Mouse (Mus musculus) retina, postnatal 1 day (tissue): ENCODE data around the gene Nr6a1.
A peak's percentile ranks its signal among the peaks of the same experiment; 100 is the strongest.

Experiments
- DNase-seq: peaks from one replicate; pipeline ENCODE4 v3.0.0-alpha.2; 2012

Gene Nr6a1

DNA sequence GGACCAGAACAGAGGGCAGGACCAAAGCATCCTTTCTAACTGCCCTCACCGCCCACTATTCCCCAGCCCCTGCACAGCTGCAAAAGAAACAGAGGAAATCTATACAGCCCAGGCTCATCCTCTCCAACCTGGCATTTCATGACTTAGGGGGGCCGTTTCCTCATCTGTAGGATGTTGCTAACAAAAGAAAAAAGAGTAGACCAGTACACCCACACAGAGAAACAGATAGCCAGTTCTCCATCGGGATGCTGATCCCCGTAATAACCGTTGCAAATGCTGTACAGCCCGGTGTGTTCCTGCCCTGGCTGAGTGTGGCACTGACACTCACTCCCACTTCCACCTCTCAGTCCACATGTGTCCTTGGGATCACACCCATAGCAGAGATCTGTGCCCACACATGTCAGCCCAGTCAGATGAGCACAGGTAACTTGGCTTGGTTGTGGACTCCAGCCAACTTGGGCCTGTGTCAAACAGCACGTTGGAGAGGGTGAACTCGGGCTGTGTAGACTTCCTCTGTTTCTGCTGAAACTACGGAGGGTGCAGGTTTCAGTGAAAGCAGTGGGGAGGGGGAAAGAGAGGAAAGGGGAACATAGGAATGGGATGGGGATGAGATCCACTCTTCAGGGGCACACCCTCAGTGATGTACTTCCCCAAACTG, 9.4 kb upstream of the Nr6a1 start:
- no peak for DNase-seq

DNA sequence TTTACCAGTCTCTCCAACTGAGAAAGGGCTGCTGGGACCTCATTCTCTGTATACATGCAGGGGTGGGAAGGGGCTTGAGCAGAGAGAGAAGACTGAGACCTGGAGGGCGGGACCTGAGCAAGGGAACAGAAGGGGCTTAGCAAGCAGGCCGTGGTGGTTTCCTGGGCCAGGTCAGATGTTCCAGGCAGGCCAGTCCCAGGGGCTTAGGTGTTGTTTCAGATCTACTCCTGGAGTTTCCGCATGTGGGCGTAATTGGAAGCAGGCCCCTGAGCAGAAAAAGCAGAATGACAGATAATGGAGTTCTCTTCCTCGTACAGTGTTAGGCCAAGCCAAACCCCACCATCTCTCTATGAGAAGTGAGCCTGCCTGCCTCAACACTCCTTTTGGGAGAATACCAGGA, 7.4 kb upstream of the Nr6a1 start:
- no peak for DNase-seq

DNA sequence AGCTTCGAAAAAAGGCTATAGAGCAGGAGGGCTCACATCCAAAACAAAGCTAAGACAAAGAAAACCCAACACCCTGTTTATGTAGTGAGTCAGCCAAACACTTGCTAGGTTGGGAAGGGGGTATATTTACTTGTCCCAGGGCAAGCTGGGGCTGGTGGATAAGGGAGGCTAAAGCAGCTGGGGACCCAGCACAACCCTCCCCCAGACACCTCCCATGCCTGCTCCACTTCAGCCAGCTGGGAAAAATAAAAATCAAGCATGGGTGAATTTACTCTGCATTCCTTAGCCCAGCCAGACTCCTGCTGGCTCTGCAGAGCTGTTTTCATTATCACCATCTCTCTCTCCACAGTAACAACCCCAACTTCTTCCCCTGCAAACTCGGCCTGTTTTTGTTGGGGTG, 6.4 kb upstream of the Nr6a1 start:
- no peak for DNase-seq

DNA sequence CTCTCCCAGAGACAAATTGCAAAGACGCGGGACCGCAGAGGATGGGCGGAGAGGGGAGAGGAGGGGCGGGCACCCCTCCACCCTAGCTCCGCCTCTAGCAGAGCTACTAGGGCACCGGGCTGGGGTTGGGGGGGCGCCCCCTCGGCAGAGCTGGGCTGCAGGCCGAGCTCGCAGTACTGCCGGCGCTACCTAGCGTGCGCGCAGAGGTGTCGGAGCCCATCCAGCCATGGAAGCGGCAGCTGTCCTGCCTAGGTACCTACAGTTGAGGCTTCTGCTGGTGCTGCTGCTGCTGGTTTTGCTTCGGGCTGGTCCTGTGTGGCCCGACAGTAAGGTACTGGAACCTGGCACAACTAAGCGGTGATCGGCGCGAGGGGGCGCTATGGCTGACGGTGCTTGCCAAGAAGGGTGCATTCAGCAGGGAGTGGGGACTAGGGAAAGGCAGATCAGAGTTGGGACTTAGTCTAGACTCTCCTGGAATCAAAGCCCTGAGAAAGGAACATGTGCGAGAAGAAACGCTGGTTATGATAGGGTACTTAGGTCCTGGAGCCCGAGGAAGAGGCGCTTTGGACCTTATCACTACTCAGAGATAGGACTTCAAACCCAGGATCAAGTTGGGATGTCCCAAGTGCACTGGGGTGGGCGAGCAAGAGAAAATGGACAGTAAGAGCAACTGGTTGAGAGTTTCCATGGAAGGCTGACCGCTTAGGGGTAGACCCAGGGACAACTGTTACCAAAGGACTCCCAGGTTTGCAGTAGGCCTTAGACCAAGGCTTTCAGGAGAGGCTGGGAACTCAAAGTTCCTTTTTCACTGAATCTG, 4.6 kb upstream of the Nr6a1 start, which contains the start of gene Olfml2a:
Gene Olfml2a, plus strand, starts transcription at position 128 of the 817 bp plus-strand sequence.
- DNase-seq: peak; percentile 80

DNA sequence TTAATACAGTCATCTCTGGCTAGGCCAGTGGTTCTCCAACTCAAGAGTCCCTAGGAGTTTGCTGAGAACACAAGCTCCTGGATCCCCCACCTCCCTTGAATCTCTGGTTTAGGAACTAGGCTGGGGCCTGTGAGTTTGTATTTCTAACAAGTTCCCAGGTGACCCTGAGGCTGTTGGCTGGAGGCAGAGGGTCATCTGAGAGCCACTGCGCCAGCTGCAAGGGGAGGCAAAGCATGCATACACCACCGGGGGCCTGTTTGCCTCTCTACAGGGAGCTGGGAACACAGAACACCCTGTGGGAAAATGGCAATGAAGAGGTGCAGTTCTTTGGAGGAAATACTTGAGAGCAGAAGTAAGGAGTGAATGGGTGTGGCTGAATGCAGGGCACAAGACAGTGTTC, 2.8 kb upstream of the Nr6a1 start:
- DNase-seq: no peak

DNA sequence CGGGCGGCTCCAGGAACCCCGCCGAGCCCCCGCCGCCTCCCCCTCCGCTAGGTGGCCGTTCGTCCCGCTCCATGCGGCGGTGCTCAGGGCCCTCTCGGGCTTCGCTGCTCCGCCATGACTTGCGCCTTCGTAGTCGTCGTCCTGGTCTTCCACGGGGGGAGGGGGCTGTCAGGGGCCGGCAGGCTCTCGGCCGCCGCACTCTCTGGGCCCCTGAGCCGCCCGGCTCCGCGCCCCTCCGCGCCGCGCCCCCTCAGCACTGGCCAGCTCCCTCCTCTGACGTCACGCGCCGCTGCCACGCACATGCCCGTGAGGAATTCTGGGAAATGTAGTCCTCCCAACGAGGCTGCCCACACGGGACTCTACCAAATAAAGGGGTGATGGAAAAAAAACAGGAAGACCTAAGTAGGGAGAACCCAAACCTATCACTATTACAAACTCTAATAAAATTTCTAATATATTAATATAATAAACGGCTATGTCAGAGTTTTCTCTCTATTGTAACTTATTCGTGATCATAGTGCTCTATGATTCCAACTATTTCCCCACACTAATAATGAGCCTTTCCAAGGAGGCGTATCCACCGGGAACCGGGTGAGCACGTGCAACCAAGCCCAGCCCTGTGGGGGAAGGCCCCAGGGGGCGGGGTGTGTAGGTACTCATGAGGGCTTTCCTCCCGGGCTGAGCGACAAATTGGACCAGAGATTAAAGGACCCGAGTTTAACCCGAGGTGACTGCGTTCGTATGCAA, 1.2 kb downstream of the Nr6a1 start:
- DNase-seq: peak; percentile 98

DNA sequence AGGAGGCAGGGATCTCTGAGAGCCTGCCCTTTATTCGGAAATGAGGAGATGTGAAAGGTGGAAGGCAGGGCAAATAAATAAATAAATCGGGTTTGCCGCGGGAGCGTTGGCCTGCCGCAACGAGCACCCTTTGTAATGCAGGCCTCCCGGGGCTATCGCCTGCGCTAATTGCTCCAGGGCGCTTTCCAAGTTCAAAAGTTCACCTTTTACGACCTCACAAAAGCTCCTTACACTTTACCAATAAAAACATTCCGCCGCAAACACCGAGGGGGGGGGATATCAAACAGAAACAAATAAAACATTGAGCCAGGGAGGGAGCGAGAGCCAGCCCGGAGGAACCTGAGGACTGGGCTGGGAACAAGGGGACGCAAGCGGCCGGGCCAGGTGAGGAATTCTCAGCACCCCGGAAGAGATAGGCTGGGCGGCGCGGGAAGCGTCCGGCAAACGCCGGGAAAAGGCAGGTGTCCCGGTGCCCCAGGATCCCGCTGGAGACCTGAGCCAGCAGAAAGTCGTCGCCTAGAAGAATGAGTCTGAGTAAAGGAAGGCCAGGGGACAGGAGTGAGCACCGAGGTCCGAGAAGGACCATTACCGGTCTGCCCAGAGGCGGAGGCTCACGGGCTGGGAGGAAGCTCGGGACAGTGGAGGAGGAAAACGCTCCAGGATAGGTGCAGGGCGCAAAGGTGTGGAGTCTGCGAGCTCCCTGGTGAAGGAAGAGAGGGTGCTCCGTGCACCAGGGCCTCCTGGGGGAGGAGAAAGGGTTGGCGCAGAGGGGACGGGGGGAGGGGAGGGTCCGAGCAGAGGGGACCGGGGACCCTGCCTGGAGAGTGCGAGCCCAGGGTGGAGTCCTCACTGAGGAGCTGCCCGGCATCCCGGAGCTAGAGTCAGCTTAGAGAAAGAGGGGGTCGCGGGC, 2.1 kb downstream of the Nr6a1 start:
- no peak for DNase-seq

DNA sequence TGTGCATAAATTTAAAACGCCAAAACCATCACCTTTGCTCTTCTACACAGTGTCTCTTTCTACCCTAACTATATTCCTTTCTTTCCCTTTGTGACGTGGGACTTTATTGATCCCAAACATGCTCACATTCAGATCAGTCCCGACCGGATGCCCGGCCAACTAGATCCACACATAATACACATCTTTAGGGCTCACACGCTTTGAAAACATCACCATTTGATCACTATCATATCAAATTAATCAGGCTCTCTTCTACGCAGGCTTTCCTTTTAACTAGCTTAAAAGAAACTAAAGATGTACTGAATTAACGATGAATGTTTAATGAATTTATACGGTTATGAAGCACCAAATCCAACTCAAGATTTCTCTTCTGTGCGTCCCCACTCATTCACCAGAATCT, 2.9 kb downstream of the Nr6a1 start:
- peak; percentile 44 for DNase-seq

DNA sequence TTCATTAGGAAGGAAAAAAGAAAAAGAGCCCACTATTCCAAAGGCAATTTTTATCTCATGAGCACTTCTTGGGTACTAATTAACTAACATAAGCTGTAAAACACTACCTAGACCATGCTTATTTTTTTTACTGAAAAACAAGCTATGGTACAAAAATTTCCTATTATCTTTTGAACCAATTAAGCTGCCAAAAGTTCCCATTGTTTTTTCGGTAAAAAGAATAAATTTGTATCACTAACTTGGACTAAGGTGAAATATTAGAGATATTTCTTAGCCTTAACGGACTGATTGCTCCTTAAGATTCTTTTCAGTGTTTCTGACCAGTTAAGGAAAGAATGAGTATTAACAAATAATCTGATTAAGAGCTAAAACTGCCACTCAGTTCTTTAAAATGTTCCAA, 3.6 kb downstream of the Nr6a1 start:
- no peak for DNase-seq

DNA sequence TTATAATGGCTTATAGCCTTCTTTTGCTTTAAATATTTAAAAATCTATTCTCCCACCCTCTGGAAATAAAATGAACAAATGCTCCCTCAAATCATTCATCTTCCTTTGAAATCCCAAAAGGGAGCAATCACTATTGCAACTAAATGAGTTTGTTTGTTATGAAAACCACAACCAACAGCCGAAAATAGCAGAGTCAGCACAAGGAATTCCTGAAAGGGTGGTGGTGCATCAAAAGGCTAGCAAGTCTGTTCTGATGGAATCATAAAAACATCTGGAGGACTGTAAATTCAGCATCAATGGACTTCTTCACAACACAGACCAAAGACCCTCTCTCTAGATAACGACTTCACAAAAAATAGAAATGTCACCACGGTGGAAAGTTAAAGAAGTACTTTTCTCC, 4.0 kb downstream of the Nr6a1 start:
- peak; percentile 36 for DNase-seq

DNA sequence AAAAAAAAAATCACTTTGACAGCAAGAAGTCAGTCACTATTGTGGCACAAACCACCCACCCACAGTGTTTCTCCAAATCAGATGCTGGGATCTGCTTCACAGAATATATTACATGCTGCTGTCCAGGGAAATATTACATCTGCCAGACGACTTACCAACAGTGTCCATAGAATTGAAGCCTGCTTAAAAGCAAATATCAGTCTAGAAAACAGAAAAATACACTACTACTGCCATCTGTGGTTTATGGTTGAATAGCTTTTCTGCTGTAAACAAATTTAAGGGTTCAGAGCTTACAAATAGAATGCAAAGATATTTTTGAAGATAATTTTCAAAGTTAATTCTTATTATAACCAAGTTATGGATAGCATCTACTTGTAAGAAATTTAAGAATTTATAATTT, 6.1 kb downstream of the Nr6a1 start:
- DNase-seq: no peak

DNA sequence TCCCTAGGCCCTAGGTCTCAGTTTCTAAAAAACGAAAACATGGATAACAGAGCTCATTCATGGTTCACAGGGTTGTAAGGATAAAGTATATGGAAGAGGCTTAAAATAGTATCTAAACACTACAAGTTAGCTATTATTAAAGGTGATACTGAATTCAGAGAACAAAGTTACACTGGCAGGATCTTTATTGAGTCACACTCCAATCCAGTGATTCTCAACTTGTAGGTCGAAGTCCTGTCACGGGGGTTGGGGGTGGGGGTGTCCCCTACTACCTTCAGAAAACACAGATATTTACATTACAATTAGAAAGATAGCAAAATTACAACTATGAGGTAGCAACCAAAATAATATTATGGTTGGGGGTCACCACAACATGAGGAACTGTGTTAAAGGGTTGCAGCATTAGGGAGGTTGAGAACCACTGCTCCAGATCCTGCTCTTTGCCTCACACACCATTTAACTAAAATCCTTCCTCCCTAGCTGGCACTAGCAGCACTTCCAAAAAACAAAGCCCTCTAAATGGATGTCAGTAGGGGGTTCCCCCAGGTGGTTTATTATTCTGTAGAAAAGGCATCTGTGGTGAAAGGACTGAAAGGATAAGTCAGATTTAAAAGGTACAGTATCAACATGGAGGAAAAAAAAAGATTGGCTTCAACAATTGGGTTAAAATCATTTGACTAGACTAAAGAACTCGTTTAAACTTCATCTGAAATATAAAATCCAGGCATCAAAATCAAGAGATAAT, 10.4 kb downstream of the Nr6a1 start:
- DNase-seq: no peak

DNA sequence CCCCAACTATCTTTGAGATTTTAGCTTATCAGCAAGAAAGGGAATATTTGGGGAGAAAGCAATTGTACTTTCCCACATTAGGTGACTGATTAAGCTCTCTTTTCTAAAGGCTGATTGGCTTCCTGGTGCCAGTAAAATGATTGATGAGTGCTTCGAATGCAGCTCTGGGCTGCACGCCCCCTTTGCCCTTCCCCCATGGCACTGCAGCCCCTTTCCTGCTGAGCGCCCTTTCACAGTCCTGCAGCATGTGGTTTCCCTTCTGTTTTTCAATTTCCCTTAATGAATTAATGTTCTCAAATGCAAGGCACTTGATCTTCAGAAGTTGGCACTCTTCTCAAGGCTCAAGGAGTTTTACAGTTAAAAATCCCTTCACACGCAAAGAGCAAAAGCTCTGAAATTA, 12.5 kb downstream of the Nr6a1 start:
- DNase-seq: no peak

DNA sequence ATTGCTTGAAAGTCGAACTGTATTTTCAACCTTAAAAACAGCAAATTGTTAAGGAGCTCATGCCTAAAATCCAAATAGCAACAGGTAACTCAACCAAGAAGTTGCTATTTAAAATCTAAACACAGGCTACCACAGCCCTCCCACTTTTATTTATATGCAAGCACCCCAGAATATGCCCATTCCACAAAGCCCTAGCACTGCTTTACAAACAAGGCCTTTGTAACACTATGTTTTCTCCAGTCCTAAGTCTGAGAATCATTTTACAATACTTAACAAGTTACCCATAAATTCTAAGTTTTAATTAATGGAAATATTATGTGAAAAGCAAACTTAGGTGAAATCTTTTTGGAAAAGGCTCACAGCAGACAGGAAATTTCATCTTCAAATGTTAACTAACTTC, 13.0 kb downstream of the Nr6a1 start:
- no peak for DNase-seq

DNA sequence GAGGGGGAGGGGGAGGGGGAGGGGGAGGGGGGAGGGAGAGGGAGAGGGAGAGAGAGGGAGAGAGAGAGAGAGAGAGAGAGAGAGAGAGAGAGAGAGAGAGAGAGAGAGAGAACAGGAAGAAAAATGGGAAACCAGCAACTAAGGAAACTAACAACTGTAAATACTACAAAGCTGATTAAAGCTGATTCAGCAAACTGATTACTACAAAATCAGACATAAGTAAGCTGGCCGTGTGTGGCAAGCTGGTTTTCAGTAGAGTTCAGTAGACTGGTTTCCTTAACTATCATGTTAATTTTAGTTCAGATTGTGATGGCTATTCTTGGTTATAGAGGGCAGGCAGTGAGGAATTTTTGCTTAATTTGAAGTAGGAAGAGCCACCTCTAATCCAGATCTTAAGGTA, 18.9 kb downstream of the Nr6a1 start:
- DNase-seq: no peak

DNA sequence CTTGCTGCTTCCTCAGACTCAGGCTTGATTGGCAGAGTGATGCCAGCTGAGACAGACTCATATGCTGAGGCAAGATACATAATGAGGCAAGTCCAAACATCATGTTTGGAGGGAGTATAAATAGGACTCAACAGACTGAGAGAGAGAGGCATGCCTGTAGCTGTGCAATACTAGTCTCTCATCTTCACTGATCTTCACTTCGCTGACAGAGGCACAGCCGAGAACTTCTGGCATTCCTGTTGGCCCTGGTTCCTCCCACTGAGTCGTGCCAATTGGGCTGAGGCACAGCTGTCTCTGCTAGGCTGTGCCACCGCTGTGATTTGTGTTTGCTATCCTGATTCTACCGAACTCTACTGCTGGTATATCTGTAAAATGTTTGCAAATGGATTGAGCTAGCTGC, 21.4 kb downstream of the Nr6a1 start:
- no peak for DNase-seq

DNA sequence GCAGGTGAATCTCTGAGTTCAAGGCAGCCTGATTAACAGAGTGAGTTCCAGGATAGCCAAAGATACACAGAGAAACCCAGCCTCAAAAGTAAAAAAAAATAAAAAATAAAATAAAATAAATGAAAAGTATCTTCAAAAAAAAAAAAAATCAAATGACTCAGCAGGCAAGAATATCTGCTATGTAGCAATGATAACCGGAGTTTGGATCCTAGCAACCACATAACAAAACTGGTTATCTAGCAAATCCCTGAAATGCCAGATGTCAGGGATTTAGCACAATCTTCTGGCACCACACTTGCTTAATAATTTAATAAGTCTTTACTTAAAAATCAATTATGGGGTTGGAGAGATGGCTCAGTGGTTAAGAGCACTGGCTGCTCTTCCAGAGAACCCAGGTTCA, 23.2 kb downstream of the Nr6a1 start:
- DNase-seq: peak; percentile 21

DNA sequence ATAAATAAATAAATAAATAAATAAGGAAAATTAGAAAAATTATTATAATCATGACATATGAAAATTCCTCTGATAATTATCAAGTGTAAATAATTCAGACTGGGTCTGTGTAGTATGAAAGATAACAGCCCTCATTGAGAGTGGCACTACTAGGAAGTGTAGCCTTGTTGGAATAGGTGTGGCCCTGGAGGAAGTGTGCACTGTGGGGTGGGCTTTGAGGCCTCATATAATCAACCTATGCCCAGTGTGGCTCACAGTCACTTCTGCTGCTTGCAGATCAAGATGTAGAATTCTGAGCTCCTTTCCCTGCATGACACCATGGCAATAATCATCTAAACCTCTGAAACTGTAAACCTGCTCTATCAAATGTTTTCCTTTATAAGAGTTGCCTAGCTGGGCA, 24.6 kb downstream of the Nr6a1 start:
- DNase-seq: no peak

DNA sequence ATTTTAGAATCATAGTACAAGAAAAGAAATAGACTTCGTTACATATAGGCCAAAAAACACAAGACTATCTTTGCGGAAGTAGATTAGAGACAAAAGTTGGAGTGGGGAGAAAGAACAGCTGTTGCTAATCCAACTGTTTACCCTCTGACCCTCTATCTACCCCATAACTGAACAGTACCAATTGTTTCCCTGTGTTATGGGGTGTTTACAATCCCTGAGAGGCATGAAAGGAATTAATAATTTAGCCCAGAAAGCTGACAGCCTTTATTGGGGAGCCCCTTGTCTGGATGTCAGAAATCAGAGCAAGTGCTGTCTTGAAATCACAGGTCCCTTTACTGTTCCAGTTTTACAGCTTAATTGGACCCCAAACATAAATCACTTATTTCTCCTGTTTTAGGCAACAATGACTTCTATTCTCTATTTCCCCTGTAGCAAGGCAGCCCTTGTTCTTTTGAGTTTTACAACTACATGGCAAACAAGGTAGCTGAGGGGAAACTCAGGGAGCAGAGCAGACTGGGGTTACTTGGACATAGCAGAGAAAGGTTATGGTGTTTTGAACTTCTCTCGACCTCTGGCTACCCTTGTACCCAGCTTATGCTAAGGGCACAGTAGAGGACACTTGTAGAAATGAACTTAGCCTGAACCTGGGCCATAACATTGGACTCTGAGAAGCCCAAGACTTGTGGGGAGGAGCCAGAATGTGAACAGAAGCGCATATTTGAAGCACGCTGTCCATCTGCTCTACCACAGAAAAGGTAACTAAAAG, 46.4 kb downstream of the Nr6a1 start:
- DNase-seq: no peak

DNA sequence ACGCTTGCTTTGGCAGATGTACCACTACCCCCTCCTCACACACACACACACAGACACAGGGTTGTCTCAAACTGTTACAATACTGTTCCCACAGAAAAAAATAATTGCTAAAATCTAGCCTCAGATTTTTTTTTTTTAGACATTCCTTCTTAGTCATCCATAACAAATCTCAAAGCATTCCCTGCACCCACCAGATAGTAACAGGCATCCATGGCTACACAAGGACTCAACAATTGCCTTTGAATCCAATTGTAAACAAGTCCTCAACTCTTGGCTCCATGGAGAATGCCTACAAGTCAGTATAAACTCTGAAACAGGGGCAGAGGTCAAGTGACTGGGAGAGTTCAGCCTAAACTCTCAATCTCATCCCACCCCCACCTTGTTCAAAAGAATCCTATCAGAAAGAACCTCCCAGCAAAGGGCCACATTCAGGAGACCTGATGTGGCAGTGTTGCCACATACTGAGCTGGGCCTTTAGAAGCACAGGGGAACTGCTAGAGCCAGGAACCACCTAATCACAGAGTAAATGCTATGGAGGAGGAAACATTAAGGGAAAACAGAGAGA, 52.9 kb downstream of the Nr6a1 start:
- no peak for DNase-seq

DNA sequence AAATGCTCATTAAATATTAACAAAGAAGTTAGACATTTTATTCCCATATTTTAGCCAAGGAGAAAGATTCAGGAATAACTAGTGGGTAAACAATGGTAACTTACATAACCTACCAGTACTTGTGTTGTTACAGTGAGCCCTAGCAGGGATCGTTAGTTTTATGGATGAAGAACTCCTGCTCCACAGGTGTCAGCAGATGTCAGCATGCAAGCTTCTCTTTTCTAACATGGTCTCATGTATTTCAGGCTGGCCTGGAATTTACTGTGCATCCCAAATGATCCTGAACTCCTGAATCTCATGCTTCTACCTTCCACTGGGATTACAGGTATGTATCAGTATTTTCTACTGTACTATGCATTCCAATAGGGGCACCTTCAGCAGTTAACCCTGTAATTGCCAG, 54.8 kb downstream of the Nr6a1 start:
- no peak for DNase-seq
